Mouse (Mus musculus): ENCODE results near the gene Spata48. TPM values are rescaled to one million over a fixed set of nuclear protein-coding genes. Genes with fewer than 3 reads are reported as not detected.

The Spata48 gene
- polyA plus RNA-seq, 1 experiment = 2.1 TPM

- H3K4me3 ChIP-seq (ENCODE audit: insufficient read depth, low read depth, low read length) = no peak overlapping the region
- no peaks in the 10 kb centered on the region for H3K4me1 ChIP-seq (ENCODE audit: control insufficient read depth, insufficient read depth, insufficient read length, low read length)
- peak overlapping the region; percentile 47; the same call in 1 of the 2 replicates for H3K27ac ChIP-seq (replicated peaks; ENCODE audit: low read depth, low read length)
Measured at GRCm38 (mm10) chr11:11559099-11559686, 97.3 kb downstream of the Spata48 start.

GRCm38 (mm10) chr11:11561118-11561517 lies 99.2 kb downstream of the Spata48 start:
- Histone ChIP-seq H3K4me3 (ENCODE audit: insufficient read depth, low read depth, low read length) (no peak overlapping the region), H3K27ac (replicated peaks; ENCODE audit: low read depth, low read length) (no peak overlapping the region)

GRCm38 (mm10) chr11:11564266-11565044 lies 102.6 kb downstream of the Spata48 start:
- Histone ChIP-seq H3K27ac (replicated peaks; ENCODE audit: low read depth, low read length) (no peak overlapping the region), H3K4me1 (ENCODE audit: control insufficient read depth, insufficient read depth, insufficient read length, low read length) (no peaks in the 10 kb centered on the region), H3K4me3 (ENCODE audit: insufficient read depth, low read depth, low read length) (no peak overlapping the region)

More at GRCm38 (mm10) chr11:11561118-11561517, 99.2 kb downstream of the Spata48 start:
- H3K4me1 ChIP-seq (ENCODE audit: control insufficient read depth, insufficient read depth, insufficient read length, low read length) = no peaks in the 10 kb centered on the region

Other genes starting within 250 kb of the Spata48 start
- 0.71 TPM in 1 of 2 replicates, not detected in the other for gene Zpbp, start 314 bp downstream of the Spata48 start, polyA plus RNA-seq (2012; ENCODE audit: insufficient read depth, insufficient read length, missing spikeins)
- not detected in 2 replicates for gene 4930512M02Rik, start 165.7 kb downstream of the Spata48 start, polyA plus RNA-seq (2012; ENCODE audit: insufficient read depth, insufficient read length, missing spikeins)
- 1.3 and 1.4 TPM in 2 replicates for gene Ikzf1, start 222.9 kb downstream of the Spata48 start, polyA plus RNA-seq (2012; ENCODE audit: insufficient read depth, insufficient read length, missing spikeins)